Mouse (Mus musculus) forebrain, embryonic 16.5 days (tissue): ENCODE measurements around the gene Ankrd61. TPM values are rescaled to one million over a fixed set of nuclear protein-coding genes. Genes with fewer than 3 reads are reported as not detected.

ENCODE experiments used
- polyA plus RNA-seq: library from polyadenylated mRNA; unstranded; fragments of >200 nt; fragmentation: Nextera tagmentation; extraction: Ambion mirVana; gene quantifications from 2 replicates; pipeline ENCODE4 v1.2.1, GENCODE M21; 2015

Ankrd61 gene
- polyA plus RNA-seq, 1 experiment from 2014 or later: 0.72 TPM

Other genes starting within 250 kb of the Ankrd61 start
- 27.5 and 28.5 TPM in 2 replicates for gene Usp42, start 165.4 kb downstream of the Ankrd61 start, polyA plus RNA-seq
- gene Eif2ak1, start 79.9 kb downstream of the Ankrd61 start, polyA plus RNA-seq: 49.6 and 50.9 TPM in 2 replicates
- gene Aimp2, start 12.2 kb upstream of the Ankrd61 start, polyA plus RNA-seq: 97.9 and 99.5 TPM in 2 replicates
- 27.8 and 33.0 TPM in 2 replicates for gene Pms2, start 12.3 kb upstream of the Ankrd61 start, polyA plus RNA-seq
- 0.90 and 1.6 TPM in 2 replicates for gene Gm42421, start 30.5 kb upstream of the Ankrd61 start, polyA plus RNA-seq
- 2.3 and 4.1 TPM in 2 replicates for gene Rsph10b, start 35.4 kb upstream of the Ankrd61 start, polyA plus RNA-seq
- 95.7 and 97.2 TPM in 2 replicates for gene Ccz1, start 117.2 kb upstream of the Ankrd61 start, polyA plus RNA-seq
- gene Ocm, start 129.0 kb upstream of the Ankrd61 start, polyA plus RNA-seq: not detected in 2 replicates
- gene Lmtk2, start 202.8 kb upstream of the Ankrd61 start, polyA plus RNA-seq: 9.4 TPM in 2 replicates